Mouse (Mus musculus) limb, embryonic 14.5 days (tissue): Measurements from ENCODE around the gene Srpk3. TPM values are rescaled to one million over a fixed set of nuclear protein-coding genes. Genes with fewer than 3 reads are reported as not detected.

Experiments used
- ATAC-seq: fragments of 200-750 bp; cut with Nextera tagmentation; 2 replicates; pipeline ENCODE4 v1.8.0; 2017; ENCODE audit warnings: low read depth, moderate number of reproducible peaks, moderate TSS enrichment; ENCODE audit not compliant: low FRiP score
- DNase-seq: peaks from one replicate; pipeline ENCODE4 v3.0.0-alpha.2; 2015; ENCODE audit warnings: low spot score
- H3K27ac ChIP-seq: fragments of 300-500 bp; sonication (generic); replicated peaks from 2 replicates; pipeline ENCODE4 v1.5.1; 2014; ENCODE audit warnings: low read depth, mild to moderate bottlenecking, low read length, moderate library complexity, mixed read lengths
- H3K27me3 ChIP-seq: fragments of 300-500 bp; sonication (generic); 2 replicates; pipeline ENCODE4 v1.6.1; 2014; ENCODE audit warnings: low read length, mixed read lengths; ENCODE audit not compliant: control insufficient read depth, insufficient read depth
- H3K36me3 ChIP-seq: fragments of 300-500 bp; sonication (generic); 2 replicates; pipeline ENCODE4 v1.6.1; 2014; ENCODE audit warnings: mild to moderate bottlenecking, low read length, moderate library complexity, mixed read lengths; ENCODE audit not compliant: control insufficient read depth, insufficient read depth
- H3K4me1 ChIP-seq: fragments of 300-500 bp; sonication (generic); 2 replicates; pipeline ENCODE4 v1.6.1; 2014; ENCODE audit warnings: antibody characterized with exemption, low read length, mixed read lengths; ENCODE audit not compliant: control insufficient read depth, insufficient read depth
- H3K4me2 ChIP-seq: fragments of 300-500 bp; sonication (generic); replicated peaks from 2 replicates; pipeline ENCODE4 v1.6.1; 2014; ENCODE audit warnings: low read depth, mild to moderate bottlenecking, low read length, moderate library complexity; ENCODE audit not compliant: severe bottlenecking
- H3K4me3 ChIP-seq: fragments of 300-500 bp; sonication (generic); replicated peaks from 2 replicates; pipeline ENCODE4 v1.5.1; 2014; ENCODE audit warnings: low read length
- H3K9ac ChIP-seq: fragments of 300-500 bp; sonication (generic); 2 replicates; pipeline ENCODE4 v1.6.1; 2014; ENCODE audit warnings: mild to moderate bottlenecking, low read depth, low read length, moderate library complexity; ENCODE audit not compliant: severe bottlenecking
- H3K9me3 ChIP-seq: fragments of 300-500 bp; sonication (generic); 2 replicates; pipeline ENCODE4 v1.6.1; 2016; ENCODE audit warnings: low read length; ENCODE audit not compliant: control insufficient read depth
- POLR2A ChIP-seq: fragments of 200-500 bp; IDR thresholded peaks from 2 replicates; pipeline ENCODE4 v1.8.0; 2012; ENCODE audit warnings: inconsistent platforms, mild to moderate bottlenecking, moderate library complexity, borderline replicate concordance; ENCODE audit not compliant: insufficient read depth, insufficient read length; ENCODE audit errors: extremely low read depth
- WGBS: fragments of 180-500 bp; shearing (Covaris S2); extraction: QIAGEN DNeasy Blood & Tissue Kit; methylation state at CpG from one replicate; pipeline ENCODE4 v1.1.7; 2014; 5-methylcytosine and 5-hydroxymethylcytosine counted together
- polyA plus RNA-seq, 2 experiments: library from polyadenylated mRNA; depleted of rRNA in 1 of 2; stranded (reverse) in 1 of 2; unstranded in 1 of 2; fragments of >200 nt; fragmentation: Nextera tagmentation in 1 of 2; extraction: Ambion mirVana in 1 of 2; gene quantifications; 2 replicates each; pipeline versions ENCODE4 v1.2.1 to v1.2.3; 2012 to 2014

Gene Srpk3
- polyA plus RNA-seq, 2 experiments, result 31.0 to 46.4 TPM

- no peaks in the 10 kb centered on the region for H3K36me3 ChIP-seq
- TF ChIP-seq POLR2A, result no peak
- no peak overlapping the region for H3K4me3 ChIP-seq
- no peak overlapping the region for H3K9ac ChIP-seq
- H3K4me1 ChIP-seq, result no peaks in the 10 kb centered on the region
- 76% methylated on average over 1 of the region's 1 CpGs for WGBS
- no peak overlapping the region for H3K27ac ChIP-seq
- no peaks in the 10 kb centered on the region for H3K27me3 ChIP-seq
- DNase-seq (no peak), ATAC-seq (no peak)
- H3K4me2 ChIP-seq, result no peak overlapping the region
- H3K9me3 ChIP-seq, result no peaks in the 10 kb centered on the region
These were observed 29.3 kb upstream of the Srpk3 start for GRCm38 (mm10) chrX:73744774-73745481.

DNA sequence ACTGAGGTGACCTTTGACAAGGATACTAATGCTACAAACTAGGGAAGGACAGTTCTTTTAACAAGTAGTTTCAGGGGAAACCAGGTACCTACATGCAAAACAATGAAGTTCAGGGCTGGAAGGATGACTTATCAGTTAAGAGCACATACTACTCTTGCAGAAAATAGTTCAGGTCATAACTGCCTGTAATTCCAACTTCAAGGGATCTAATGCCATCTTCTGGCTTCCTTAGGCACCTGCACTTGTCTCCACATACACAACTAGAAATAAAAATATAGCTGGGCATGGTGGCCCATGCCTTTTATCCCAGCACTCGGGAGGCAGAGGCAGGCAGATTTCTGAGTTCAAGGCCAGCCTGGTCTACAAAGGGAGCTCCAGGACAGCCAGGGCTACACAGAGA lies 25.2 kb upstream of the Srpk3 start:
- Histone ChIP-seq H3K4me1 (no peaks in the 10 kb centered on the region), H3K4me3 (no peak overlapping the region), H3K27me3 (no peaks in the 10 kb centered on the region), H3K36me3 (no peaks in the 10 kb centered on the region), H3K4me2 (no peak overlapping the region), H3K9me3 (no peaks in the 10 kb centered on the region), H3K9ac (no peak overlapping the region), H3K27ac (no peak overlapping the region)
- no peak for DNase-seq
- 90% methylated on average over 1 of the region's 1 CpGs for WGBS
- no peak for TF ChIP-seq POLR2A
- no peak for ATAC-seq

DNA sequence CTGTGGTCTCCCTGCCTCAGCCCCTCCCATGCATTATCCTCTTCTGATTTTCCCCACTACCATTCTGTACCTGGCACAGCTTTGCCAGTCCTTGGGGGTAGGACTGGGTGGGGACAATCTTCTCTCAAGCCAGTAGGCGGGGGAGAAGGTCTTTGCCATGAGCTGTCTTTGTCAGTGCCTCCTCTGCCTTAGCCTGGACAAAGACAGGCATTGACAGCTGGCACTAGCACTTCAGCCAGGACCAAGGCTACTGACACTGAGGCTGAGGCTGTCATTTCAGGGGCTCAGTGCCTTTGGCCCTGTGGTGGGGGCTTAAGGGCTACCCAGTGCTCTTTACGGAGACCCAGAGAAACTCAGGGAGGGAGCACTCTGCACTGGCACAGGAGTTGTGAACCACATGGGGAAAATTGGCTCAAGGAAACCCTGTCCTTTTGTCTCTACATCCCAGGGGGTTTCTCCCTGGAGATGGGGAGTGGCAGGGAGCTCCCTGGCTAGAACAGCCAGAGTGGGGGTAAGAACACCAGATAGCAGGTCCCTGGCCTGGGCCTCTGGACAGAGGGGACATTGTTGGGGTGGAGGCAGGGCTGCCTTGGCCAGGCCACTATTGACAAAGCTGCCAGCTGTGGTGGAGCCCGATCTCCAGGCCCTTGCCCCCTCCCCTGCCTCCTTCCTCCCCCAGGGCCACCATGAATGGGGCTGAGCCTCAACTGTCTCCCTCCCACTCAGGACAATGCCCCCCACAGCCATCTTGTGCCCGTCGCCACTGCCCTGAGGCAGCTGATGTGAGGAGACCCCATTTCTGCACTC lies 17.7 kb upstream of the Srpk3 start, which contains the start of gene Plxnb3:
Gene Plxnb3 (plus strand): TSS at position 757 of the 807 bp plus-strand sequence.
- Histone ChIP-seq H3K36me3 (no peaks in the 10 kb centered on the region), H3K9me3 (no peaks in the 10 kb centered on the region), H3K27ac (no peak within 1 kb of the TSS), H3K4me3 (no peak within 1 kb of the TSS), H3K27me3 (no peaks in the 10 kb centered on the region), H3K4me2 (no peak within 1 kb of the TSS), H3K4me1 (no peaks in the 10 kb centered on the region), H3K9ac (no peak within 1 kb of the TSS)
- TF ChIP-seq POLR2A, result no peak
- 79% methylated on average over 5 of the region's 5 CpGs for WGBS
- DNase-seq, result no peak
- ATAC-seq, result no peak

- no peaks in the 10 kb centered on the region for H3K4me1 ChIP-seq
- no peak overlapping the region for H3K4me3 ChIP-seq
- DNase-seq (no peak), ATAC-seq (no peak)
- no peak overlapping the region for H3K4me2 ChIP-seq
- no peak overlapping the region for H3K27ac ChIP-seq
- no peak for TF ChIP-seq POLR2A
- H3K36me3 ChIP-seq, result no peaks in the 10 kb centered on the region
- 86% methylated on average over 13 of the region's 13 CpGs for WGBS
- no peaks in the 10 kb centered on the region for H3K9me3 ChIP-seq
- H3K27me3 ChIP-seq, result no peaks in the 10 kb centered on the region
- H3K9ac ChIP-seq, result no peak overlapping the region
These were observed 15.5 kb upstream of the Srpk3 start for GRCm38 (mm10) chrX:73758611-73759290.

DNA sequence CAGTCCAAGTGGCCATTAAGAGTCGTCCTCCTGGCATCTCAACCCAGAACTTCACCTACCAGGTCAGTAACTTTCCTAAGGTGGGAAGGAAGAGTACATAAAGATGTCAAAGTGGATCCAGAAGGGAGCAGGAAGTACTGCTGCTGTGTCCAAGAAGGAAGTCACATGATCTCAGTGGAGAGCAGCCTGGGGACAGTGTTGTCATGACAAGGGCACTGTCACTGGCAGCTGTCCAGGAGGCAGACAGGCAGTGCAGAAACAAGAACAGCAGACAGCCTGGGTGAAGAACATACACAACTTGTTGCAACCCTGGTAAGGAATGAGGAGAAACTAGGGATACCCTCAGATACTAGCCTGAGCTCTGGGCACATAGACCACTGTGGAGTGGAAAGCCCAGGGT lies 8.9 kb upstream of the Srpk3 start:
- Histone ChIP-seq H3K27ac (no peak overlapping the region), H3K9ac (no peak overlapping the region), H3K4me1 (no peaks in the 10 kb centered on the region), H3K27me3 (no peaks in the 10 kb centered on the region), H3K36me3 (no peaks in the 10 kb centered on the region), H3K4me2 (no peak overlapping the region), H3K9me3 (no peaks in the 10 kb centered on the region), H3K4me3 (no peak overlapping the region)
- DNase-seq (no peak), ATAC-seq (no peak)
- no peak for TF ChIP-seq POLR2A
- WGBS, result 43% methylated on average over 1 of the region's 1 CpGs
